Mouse (Mus musculus) limb, embryonic 13.5 days (tissue): ENCODE measurements around the gene Fzd10. TPM values are rescaled to one million over a fixed set of nuclear protein-coding genes. Genes with fewer than 3 reads are reported as not detected.

Source experiments
- ATAC-seq: fragments of 200-750 bp; cut with Nextera tagmentation; 2 replicates; pipeline ENCODE4 v1.8.0; 2017; ENCODE audit warnings: low read depth, moderate number of reproducible peaks, moderate TSS enrichment; ENCODE audit not compliant: low FRiP score
- H3K27ac ChIP-seq: fragments of 300-500 bp; sonication (generic); 2 replicates; pipeline ENCODE4 v1.5.1; 2015; ENCODE audit warnings: inconsistent platforms, mild to moderate bottlenecking, moderate library complexity
- H3K27me3 ChIP-seq: fragments of 300-500 bp; sonication (generic); 2 replicates; pipeline ENCODE4 v1.6.1; 2015; ENCODE audit warnings: mild to moderate bottlenecking, inconsistent platforms
- H3K36me3 ChIP-seq: fragments of 300-500 bp; sonication (generic); 2 replicates; pipeline ENCODE4 v1.6.1; 2015; ENCODE audit warnings: inconsistent platforms, mild to moderate bottlenecking, moderate library complexity
- H3K4me1 ChIP-seq: fragments of 300-500 bp; sonication (generic); 2 replicates; pipeline ENCODE4 v1.6.1; 2015; ENCODE audit warnings: inconsistent platforms
- H3K4me2 ChIP-seq: fragments of 300-500 bp; sonication (generic); replicated peaks from 2 replicates; pipeline ENCODE4 v1.6.1; 2015; ENCODE audit warnings: inconsistent platforms, mild to moderate bottlenecking, moderate library complexity
- H3K4me3 ChIP-seq: fragments of 300-500 bp; sonication (generic); 2 replicates; pipeline ENCODE4 v1.5.1; 2015; ENCODE audit warnings: moderate library complexity, mild to moderate bottlenecking, inconsistent platforms
- H3K9ac ChIP-seq: fragments of 300-500 bp; sonication (generic); 2 replicates; pipeline ENCODE4 v1.6.1; 2015; ENCODE audit warnings: mild to moderate bottlenecking, inconsistent platforms
- H3K9me3 ChIP-seq: fragments of 300-500 bp; sonication (generic); 2 replicates; pipeline ENCODE4 v1.6.1; 2016; ENCODE audit warnings: inconsistent platforms
- WGBS: fragments of 180-500 bp; shearing (Covaris S2); methylation state at CpG from one replicate; pipeline ENCODE4 v1.1.7; 2015; 5-methylcytosine and 5-hydroxymethylcytosine counted together
- polyA plus RNA-seq: library from polyadenylated mRNA; unstranded; fragments of >200 nt; fragmentation: Nextera tagmentation; extraction: Ambion mirVana; gene quantifications from 2 replicates; pipeline ENCODE4 v1.2.1, GENCODE M21; 2015

The Fzd10 gene
- polyA plus RNA-seq, 1 experiment from 2014 or later = 7.1 TPM

DNA sequence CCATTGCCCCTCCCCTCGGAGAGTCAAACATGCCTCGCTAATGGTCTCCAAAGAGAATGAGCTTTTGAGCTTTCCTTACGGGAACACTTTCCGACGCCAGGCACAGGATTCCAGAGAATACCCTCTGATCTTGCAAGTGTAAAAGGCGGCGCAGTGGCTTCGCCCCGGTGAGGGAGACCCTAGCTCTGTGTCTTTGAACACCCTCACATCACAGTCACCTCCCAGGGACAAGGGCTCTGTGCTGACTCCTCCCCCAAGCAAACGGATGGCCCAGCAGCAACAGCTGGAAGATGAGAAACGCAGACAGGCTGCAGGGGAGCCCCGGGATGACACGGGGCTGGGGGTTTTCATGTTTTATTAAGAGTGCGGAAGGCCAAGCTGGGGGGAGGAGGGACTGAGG is 6.0 kb downstream of the Fzd10 start:
- no peaks in the 10 kb centered on the region for H3K36me3 ChIP-seq
- peak overlapping the region; percentile 31; the same call in 1 of the 2 replicates for H3K9ac ChIP-seq
- 6% methylated on average over 14 of the region's 14 CpGs for WGBS
- ATAC-seq = no peak
- peaks cover 49% of the 10 kb centered on the region for H3K4me1 ChIP-seq
- 0 out of 2 replicates have a peak overlapping the region, but pooled peaks have one; percentile 5 for H3K4me3 ChIP-seq
- H3K4me2 ChIP-seq = peak overlapping the region; percentile 46
- H3K27ac ChIP-seq = no peak overlapping the region
- H3K9me3 ChIP-seq = no peaks in the 10 kb centered on the region
- H3K27me3 ChIP-seq = peaks cover 16% of the 10 kb centered on the region; the same call in 1 of the 2 replicates

DNA sequence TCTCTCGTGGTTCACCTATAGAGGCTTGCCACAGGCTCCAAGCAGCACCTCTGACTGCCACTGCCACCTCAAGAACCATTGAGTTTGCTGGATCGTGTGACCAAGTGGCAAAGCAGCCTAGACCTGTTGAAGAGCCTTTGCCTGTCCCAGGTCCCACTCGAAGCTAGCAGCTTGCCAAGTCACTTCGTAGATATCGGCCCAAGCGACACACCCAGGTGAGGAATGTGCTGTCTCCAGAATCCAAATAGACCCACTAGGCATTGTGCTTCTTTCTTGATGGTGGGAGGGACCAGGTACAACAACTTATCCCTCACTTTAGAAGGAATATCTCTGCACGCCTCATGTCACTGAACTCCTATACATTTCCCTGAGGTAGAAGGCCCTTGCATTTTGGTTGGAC is 8.4 kb downstream of the Fzd10 start:
- no peak for ATAC-seq
- WGBS = 88% methylated on average over 7 of the region's 7 CpGs
- Histone ChIP-seq H3K27me3 (0 out of 2 replicates have a peak, but pooled peaks cover 6% of the 10 kb centered on the region), H3K36me3 (no peaks in the 10 kb centered on the region), H3K27ac (no peak overlapping the region), H3K4me2 (no peak overlapping the region), H3K4me3 (no peak overlapping the region), H3K9ac (no peak overlapping the region), H3K9me3 (no peaks in the 10 kb centered on the region), H3K4me1 (peaks cover 24% of the 10 kb centered on the region)

DNA sequence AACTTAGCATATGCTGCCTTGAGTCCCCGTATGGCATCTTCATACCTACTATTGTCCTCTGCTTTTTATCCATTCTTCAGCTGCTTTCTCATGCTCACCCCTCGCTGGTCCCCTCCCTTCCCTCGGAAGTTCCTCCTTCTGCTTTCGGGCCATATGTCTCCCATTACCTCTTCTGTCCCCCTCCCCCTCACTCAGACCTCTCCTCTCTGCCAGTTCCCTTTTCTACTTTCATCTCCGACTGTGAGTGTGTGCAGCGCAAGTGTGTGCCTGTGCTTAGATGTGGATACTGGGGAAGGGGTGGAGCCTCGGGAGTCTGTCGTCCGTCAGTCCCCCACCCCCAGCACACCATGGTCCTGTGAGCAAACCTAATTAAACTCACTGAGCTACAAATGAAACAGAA is 17.0 kb downstream of the Fzd10 start:
- WGBS = 1% methylated on average over 9 of the region's 9 CpGs
- peak overlapping the region; percentile 17; the same call in 1 of the 2 replicates for H3K4me3 ChIP-seq
- peak overlapping the region; percentile 54 for H3K4me2 ChIP-seq
- no peak overlapping the region for H3K9ac ChIP-seq
- no peaks in the 10 kb centered on the region for H3K27me3 ChIP-seq
- H3K4me1 ChIP-seq = peaks cover 49% of the 10 kb centered on the region
- no peaks in the 10 kb centered on the region for H3K9me3 ChIP-seq
- ATAC-seq = peak; percentile 69; the same call in 1 of the 2 replicates
- H3K36me3 ChIP-seq = no peaks in the 10 kb centered on the region
- H3K27ac ChIP-seq = peak overlapping the region; percentile 53; the same call in 1 of the 2 replicates

DNA sequence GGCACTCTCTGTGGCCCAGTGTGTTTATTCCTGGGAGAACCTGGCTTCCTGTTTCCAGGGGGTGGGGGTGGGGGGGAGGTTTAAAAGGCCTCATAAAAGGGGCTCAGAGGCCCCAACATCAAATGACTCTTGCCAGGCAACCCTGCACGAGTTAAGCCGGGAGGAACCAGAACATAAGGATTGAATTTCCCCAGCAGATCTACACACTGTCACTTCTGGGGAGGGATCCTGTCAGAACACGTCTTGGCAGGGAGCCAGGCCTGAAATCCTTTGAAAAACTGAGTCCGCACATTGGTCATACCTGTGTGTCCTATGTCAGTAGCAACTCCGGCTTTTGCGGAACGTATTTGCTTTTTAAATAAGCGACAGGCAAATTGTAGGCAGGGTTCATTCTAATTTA is 19.3 kb downstream of the Fzd10 start:
- H3K4me1 ChIP-seq = peaks cover 49% of the 10 kb centered on the region
- H3K9me3 ChIP-seq = no peaks in the 10 kb centered on the region
- H3K27me3 ChIP-seq = no peaks in the 10 kb centered on the region
- peak overlapping the region; percentile 49 for H3K4me2 ChIP-seq
- WGBS = 7% methylated on average over 8 of the region's 8 CpGs
- H3K36me3 ChIP-seq = no peaks in the 10 kb centered on the region
- no peak overlapping the region for H3K9ac ChIP-seq
- ATAC-seq = peak; percentile 52; the same call in 1 of the 2 replicates
- peak overlapping the region; percentile 82 for H3K27ac ChIP-seq
- H3K4me3 ChIP-seq = no peak overlapping the region

DNA sequence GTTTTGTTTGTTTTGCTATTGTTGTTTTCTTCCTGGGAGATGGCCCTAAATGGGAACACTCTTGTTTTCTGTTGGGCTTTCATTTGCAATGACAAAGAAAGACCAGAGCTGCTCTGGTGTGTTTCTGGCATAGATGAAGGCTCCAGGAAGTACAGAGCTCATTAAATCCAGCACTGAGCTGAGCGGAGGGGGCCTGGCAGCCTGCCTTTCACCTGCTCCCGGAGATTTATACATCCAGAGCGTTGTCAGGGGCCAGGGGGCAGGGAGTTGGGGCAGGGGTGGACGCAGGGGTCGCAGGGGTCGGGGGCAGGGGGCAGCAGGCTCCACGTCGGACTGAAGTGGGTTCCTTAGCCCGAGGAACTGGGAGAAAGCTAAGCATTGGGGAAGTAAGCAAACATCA is 19.8 kb downstream of the Fzd10 start:
- peak; percentile 55; the same call in 1 of the 2 replicates for ATAC-seq
- no peaks in the 10 kb centered on the region for H3K36me3 ChIP-seq
- H3K27ac ChIP-seq = peak overlapping the region; percentile 82
- H3K4me1 ChIP-seq = peaks cover 49% of the 10 kb centered on the region
- peak overlapping the region; percentile 49 for H3K4me2 ChIP-seq
- H3K4me3 ChIP-seq = no peak overlapping the region
- 2% methylated on average over 9 of the region's 9 CpGs for WGBS
- H3K27me3 ChIP-seq = no peaks in the 10 kb centered on the region
- no peak overlapping the region for H3K9ac ChIP-seq
- no peaks in the 10 kb centered on the region for H3K9me3 ChIP-seq

DNA sequence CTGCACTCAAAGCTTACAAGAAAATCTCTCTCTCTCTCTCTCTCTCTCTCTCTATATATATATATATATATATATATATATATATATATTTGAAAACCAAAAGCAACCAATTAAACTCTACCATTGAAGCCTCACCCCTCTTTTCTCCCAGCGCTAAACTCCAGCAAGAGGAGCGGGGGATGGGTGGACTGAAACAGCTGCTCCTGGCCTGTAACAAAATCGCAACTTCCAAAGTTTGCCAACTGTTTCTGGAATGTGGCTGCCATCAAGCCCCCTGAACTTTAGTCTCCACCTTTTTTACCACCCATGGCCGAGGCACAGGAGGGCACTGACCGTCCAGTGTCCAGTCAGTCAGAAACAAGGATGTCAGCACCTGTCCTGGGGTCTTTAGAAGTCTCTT is 27.1 kb downstream of the Fzd10 start:
- H3K27ac ChIP-seq = no peak overlapping the region
- WGBS = 29% methylated on average over 5 of the region's 5 CpGs

DNA sequence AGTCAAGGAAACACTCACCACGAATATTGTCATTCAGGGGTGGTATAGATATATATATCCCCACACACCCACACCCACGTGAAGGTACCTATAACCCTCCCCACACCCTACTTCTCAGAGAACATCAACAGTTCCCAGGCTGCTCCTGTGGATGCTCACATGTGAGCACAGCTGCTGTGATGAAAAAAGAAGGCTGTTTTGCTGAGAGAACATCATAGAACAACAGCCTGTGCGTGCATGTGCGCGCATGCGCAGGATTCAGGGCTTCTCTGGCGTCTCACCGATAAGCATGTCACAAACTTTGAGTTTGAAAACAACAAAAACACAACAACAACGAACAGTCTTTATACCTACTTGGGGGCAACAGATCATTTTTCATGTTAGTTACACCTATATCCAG is 36.0 kb downstream of the Fzd10 start:
- Histone ChIP-seq H3K4me3 (no peak overlapping the region), H3K9ac (no peak overlapping the region), H3K4me2 (peak overlapping the region; percentile 25), H3K4me1 (peaks cover 11% of the 10 kb centered on the region), H3K36me3 (no peaks in the 10 kb centered on the region), H3K27me3 (no peaks in the 10 kb centered on the region), H3K27ac (peak overlapping the region; percentile 63; the same call in 1 of the 2 replicates), H3K9me3 (0 out of 2 replicates have a peak, but pooled peaks cover 3% of the 10 kb centered on the region)
- ATAC-seq = no peak
- WGBS = 57% methylated on average over 9 of the region's 9 CpGs

More for the DNA sequence above, 27.1 kb downstream of the Fzd10 start:
- H3K4me1 ChIP-seq = peaks cover 12% of the 10 kb centered on the region
- H3K9me3 ChIP-seq = no peaks in the 10 kb centered on the region
- no peaks in the 10 kb centered on the region for H3K27me3 ChIP-seq
- H3K36me3 ChIP-seq = no peaks in the 10 kb centered on the region
- H3K4me3 ChIP-seq = no peak overlapping the region
- H3K9ac ChIP-seq = no peak overlapping the region
- H3K4me2 ChIP-seq = no peak overlapping the region
- ATAC-seq = no peak

DNA sequence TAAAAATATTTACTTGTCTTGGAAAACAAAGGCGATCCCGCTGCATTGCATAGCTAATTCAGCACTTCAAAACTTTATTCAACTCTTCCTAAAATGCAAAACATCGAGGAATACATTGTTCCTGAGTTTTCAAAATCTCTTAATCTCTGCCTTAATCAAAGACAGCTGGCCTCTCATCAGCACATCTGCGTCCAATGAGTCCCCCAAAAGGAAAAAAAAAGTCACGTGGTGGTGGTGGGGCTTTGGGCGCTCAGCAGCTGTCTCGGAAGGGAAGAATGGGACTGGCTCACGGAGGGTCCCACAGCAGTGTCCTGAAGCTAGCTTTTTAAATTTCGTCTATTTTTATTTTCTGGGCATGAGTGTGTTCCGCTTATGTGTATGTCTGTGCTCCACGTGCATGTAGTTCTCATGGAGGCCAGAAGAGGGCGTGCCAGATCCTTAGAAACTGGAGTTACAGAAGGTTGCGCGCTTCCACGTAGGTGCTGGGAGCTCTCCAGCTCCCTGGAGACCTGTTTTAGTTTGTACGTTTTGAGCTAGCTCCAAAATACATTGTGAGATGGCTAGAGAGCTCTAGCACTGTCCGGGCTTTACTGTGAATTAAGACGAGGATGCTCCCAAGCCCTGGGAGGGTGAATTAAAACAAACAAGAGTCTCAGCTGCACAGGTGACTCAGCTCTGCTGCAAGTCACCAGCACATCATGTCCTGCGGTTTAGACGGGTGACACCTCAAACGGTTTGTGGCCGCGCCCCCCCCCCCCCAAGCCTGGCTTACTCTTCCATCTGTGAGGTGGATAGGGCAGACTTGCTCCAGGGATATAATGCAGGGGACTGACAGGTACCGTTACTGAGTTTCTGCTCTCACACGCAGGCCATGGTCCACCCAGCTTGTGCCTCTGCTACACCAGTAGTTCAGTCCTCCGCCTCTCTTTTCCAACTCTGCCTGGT is 36.7 kb downstream of the Fzd10 start:
- no peaks in the 10 kb centered on the region for H3K36me3 ChIP-seq
- ATAC-seq = no peak; the same call in 1 of the 2 replicates
- H3K9ac ChIP-seq = no peak overlapping the region
- WGBS = 65% methylated on average over 26 of the region's 26 CpGs
- H3K4me2 ChIP-seq = peak overlapping the region; percentile 25
- peaks cover 11% of the 10 kb centered on the region for H3K4me1 ChIP-seq
- H3K9me3 ChIP-seq = 0 out of 2 replicates have a peak, but pooled peaks cover 3% of the 10 kb centered on the region
- no peak overlapping the region for H3K4me3 ChIP-seq
- no peak overlapping the region for H3K27ac ChIP-seq
- H3K27me3 ChIP-seq = no peaks in the 10 kb centered on the region

DNA sequence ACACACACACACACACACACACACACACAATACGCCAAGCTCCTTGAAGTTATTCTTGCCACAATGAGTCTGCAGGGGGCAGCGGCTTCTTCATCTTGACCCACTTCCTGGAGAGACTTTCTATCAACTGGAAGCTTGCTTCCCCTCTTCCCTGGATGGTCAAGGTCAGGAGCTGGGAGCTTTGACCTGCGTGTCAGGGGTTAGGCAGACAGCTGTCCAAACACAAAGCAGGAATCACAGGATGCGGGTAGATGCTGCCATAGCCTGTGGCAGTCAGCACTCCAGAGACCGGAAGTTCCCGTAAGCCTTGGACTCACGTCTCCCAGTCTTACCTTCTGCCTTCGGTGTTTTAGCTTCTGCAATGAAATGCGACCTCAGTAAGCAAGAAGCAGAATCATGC is 38.1 kb downstream of the Fzd10 start:
- ATAC-seq = no peak
- H3K4me1 ChIP-seq = peaks cover 11% of the 10 kb centered on the region
- H3K36me3 ChIP-seq = no peaks in the 10 kb centered on the region
- H3K9me3 ChIP-seq = 0 out of 2 replicates have a peak, but pooled peaks cover 3% of the 10 kb centered on the region
- H3K27me3 ChIP-seq = no peaks in the 10 kb centered on the region
- no peak overlapping the region for H3K9ac ChIP-seq
- WGBS = 45% methylated on average over 9 of the region's 9 CpGs
- H3K27ac ChIP-seq = no peak overlapping the region
- no peak overlapping the region for H3K4me2 ChIP-seq
- H3K4me3 ChIP-seq = no peak overlapping the region

DNA sequence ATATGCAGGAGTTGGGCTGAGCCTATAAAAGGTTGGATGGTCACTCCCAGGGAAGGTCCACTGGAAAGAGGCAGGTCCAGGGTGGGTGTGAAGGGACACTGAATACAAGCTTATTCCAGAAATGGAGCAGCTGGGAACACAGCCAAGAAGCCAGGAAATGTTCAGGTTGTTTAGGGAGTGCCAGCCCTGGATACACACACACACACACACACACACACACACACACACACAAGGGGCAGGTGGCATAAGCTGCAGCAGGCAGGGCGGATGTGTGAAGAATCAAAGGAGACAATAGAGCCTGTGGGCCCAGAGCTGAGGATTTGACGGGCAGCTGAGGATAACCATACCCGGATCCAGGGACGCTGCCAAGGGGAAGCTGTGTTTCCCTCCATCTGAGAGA is 42.4 kb downstream of the Fzd10 start:
- Histone ChIP-seq H3K36me3 (no peaks in the 10 kb centered on the region), H3K27ac (no peak overlapping the region), H3K9me3 (no peaks in the 10 kb centered on the region), H3K27me3 (no peaks in the 10 kb centered on the region), H3K4me3 (no peak overlapping the region), H3K9ac (no peak overlapping the region), H3K4me2 (no peak overlapping the region), H3K4me1 (peaks cover 18% of the 10 kb centered on the region)
- no peak for ATAC-seq
- 83% methylated on average over 4 of the region's 4 CpGs for WGBS

DNA sequence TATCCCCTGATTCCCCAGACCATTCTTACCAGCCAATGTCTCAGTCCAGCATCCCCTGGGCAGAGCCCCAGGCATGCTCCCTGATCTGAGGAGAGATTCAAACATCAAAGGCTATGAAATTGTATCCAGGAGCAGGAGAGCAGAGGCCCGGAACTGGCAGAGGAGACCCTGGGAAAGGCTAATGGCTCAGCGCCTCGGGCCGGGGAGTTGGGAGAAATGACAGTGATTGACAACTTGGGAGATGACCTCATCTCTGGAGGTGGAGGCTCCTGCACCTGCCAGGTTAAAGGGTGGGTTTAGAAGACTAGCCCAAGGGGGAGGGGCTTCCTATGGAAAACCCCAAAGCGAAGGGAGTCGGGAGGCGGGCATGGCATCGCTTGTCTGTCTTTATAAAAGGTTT is 45.1 kb downstream of the Fzd10 start:
- Histone ChIP-seq H3K36me3 (no peaks in the 10 kb centered on the region), H3K4me3 (no peak overlapping the region), H3K9me3 (no peaks in the 10 kb centered on the region), H3K27me3 (no peaks in the 10 kb centered on the region), H3K9ac (no peak overlapping the region), H3K27ac (no peak overlapping the region), H3K4me2 (no peak overlapping the region), H3K4me1 (peaks cover 14% of the 10 kb centered on the region)
- ATAC-seq = no peak
- 35% methylated on average over 8 of the region's 8 CpGs for WGBS

DNA sequence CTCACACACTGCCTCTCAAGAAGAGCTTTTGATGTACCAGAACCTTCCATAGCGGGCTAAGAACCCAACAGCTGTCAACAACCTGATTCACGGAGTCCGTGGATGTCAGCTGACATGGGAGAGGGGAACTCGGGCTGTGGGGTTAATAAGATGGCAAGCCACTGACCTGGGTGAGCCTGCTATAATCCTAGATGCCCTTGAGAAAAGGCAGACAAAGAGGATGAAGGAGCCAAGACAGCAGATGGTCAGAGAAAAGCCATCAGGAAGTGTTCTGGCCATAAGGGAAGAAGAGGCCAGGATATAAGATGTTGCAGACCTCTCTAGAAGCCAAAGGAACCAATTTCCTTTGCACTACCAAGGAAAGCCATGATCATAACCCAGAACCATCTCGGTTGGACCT is 45.6 kb downstream of the Fzd10 start:
- WGBS = 79% methylated on average over 5 of the region's 5 CpGs
- Histone ChIP-seq H3K9ac (no peak overlapping the region), H3K27ac (no peak overlapping the region; the same call in 1 of the 2 replicates), H3K4me2 (no peak overlapping the region), H3K36me3 (no peaks in the 10 kb centered on the region), H3K9me3 (no peaks in the 10 kb centered on the region), H3K4me3 (no peak overlapping the region), H3K27me3 (no peaks in the 10 kb centered on the region), H3K4me1 (peaks cover 14% of the 10 kb centered on the region)
- no peak for ATAC-seq
